Mouse (Mus musculus) liver, postnatal 0 days (tissue): ENCODE data around the gene Utp6.

ENCODE experiments used
- CTCF ChIP-seq: sonication (generic); IDR thresholded peaks from 2 replicates; pipeline ENCODE4 v1.5.1; 2016; ENCODE audit warnings: antibody characterized with exemption, low read depth
- EP300 ChIP-seq: IDR thresholded peaks from 2 replicates; pipeline ENCODE4 v1.6.1; 2016; ENCODE audit warnings: antibody characterized with exemption, low read depth, mild to moderate bottlenecking

DNA sequence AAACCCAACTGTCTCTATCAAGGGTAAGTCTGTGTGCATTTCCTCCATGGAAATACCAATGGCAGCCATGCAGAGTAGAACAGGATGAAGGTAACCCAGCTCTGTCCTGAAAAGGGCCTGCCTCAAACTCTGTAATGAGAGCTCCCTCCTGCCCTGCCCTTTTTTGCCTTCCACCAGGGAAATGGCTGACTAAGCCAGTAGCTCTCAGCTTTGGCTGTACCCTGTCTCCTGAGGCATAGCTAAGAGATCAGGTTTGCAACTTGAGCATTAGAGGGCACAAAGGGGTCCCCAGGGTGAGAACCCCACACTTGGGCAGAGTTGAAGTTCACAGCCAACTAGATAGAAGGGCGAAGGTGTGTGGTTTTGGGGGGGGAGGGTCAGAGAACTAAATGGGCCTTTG lies 75.2 kb downstream of the Utp6 start:
- TF ChIP-seq CTCF: no peak
- no peak for TF ChIP-seq EP300
